Mouse (Mus musculus) lung, adult 2 months (tissue): ENCODE results near the gene Camk1d. TPM values are rescaled to one million over a fixed set of nuclear protein-coding genes. Genes with fewer than 3 reads are reported as not detected.
A peak's percentile ranks its signal among the peaks of the same experiment; 100 is the strongest.

Experiments
- DNase-seq: peaks from one replicate; pipeline ENCODE4 v3.0.0; 2022
- H3K4me1 ChIP-seq: fragments of 200-500 bp; 2 replicates; pipeline ENCODE4 v1.6.1; 2011; ENCODE audit warnings: low read length; ENCODE audit not compliant: control insufficient read depth, insufficient read depth
- H3K4me3 ChIP-seq: fragments of 200-500 bp; replicated peaks from 2 replicates; pipeline ENCODE3; 2011; ENCODE audit warnings: low read depth, mild to moderate bottlenecking, control low read depth, low read length; ENCODE audit errors: extremely low read depth
- CTCF ChIP-seq: fragments of 200-500 bp; IDR thresholded peaks from 2 replicates; pipeline ENCODE4 v1.5.1; 2011; ENCODE audit warnings: mild to moderate bottlenecking, low read length, control low read depth; ENCODE audit not compliant: insufficient read depth
- POLR2A ChIP-seq: fragments of 200-500 bp; IDR thresholded peaks from 2 replicates; pipeline ENCODE4 v1.6.1; 2011; ENCODE audit warnings: low read depth, mild to moderate bottlenecking, control low read depth, low read length, borderline replicate concordance; ENCODE audit errors: extremely low read depth
- WGBS: fragments of 180-500 bp; shearing (Covaris S2); methylation state at CpG from one replicate; pipeline ENCODE4 v1.1.7; 2018; 5-methylcytosine and 5-hydroxymethylcytosine counted together
- polyA plus RNA-seq: library from polyadenylated mRNA; depleted of rRNA; stranded (reverse); fragments of >200 nt; gene quantifications from 2 replicates; pipeline ENCODE4 v1.2.3, GENCODE M21; 2012

Camk1d gene
- polyA plus RNA-seq, 1 experiment: 3.8 TPM

- TF ChIP-seq CTCF (peak; percentile 33; the same call in 1 of the 2 replicates), POLR2A (no peak)
- 58% methylated on average over 3 of the region's 3 CpGs for WGBS
- H3K4me1 ChIP-seq: no peaks in the 10 kb centered on the region
- no peak for DNase-seq
- H3K4me3 ChIP-seq: no peak overlapping the region
Observed at GRCm38 (mm10) chr2:5403850-5404249, 310.5 kb downstream of the Camk1d start.

- no peak for DNase-seq
- TF ChIP-seq POLR2A (no peak), CTCF (no peak)
- H3K4me1 ChIP-seq: no peaks in the 10 kb centered on the region
- no peak overlapping the region for H3K4me3 ChIP-seq
- WGBS: 87% methylated on average over 12 of the region's 12 CpGs
Observed at GRCm38 (mm10) chr2:5402036-5402435, 312.3 kb downstream of the Camk1d start.

DNA sequence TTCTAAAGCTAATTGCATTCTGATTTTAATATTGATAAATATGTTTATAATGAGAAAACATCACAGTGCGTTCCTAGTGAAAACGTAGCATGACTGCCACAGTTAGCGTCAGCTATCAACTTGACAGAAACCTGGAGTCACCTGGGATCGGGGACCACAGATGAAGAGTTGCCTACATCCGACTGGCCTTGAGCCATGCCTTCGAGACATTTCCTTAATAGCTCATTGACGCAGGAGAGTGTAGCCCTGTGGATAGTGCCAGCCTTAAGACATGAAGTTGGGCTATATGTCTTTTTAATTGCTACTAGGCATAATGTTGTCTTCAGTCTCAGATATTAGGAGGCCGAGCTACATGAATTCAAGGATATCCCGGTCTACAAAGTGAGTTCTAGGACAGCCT is 315.8 kb downstream of the Camk1d start:
- WGBS: 88% methylated on average over 9 of the region's 9 CpGs
- TF ChIP-seq POLR2A: no peak
- no peak for TF ChIP-seq CTCF
- Histone ChIP-seq H3K4me3 (no peak overlapping the region), H3K4me1 (no peaks in the 10 kb centered on the region)
- DNase-seq: no peak

- Histone ChIP-seq H3K4me3 (no peak overlapping the region), H3K4me1 (no peaks in the 10 kb centered on the region)
- no peak for TF ChIP-seq POLR2A
- no peak for TF ChIP-seq CTCF
- DNase-seq: no peak
- WGBS: 79% methylated on average over 6 of the region's 6 CpGs
Observed at GRCm38 (mm10) chr2:5398043-5398442, 316.3 kb downstream of the Camk1d start.

DNA sequence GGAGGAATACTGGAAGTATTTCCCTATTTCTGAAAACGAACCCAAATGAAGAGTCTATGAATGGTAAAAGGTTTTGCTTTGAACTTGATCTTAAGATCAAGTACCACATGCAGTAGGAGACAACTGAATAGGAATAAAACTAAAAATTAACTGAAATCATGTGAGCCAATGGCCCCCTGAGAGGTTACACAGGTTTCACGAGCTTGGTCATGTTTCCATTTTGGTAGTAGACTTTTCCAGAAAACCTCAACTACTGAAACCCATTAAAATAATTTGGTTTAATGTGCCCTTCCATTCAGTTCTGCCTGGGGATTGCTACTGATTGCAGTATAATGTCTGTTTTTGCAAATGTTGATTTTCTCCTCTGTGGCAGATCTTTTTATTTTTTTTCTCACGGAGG is 316.8 kb downstream of the Camk1d start:
- Histone ChIP-seq H3K4me3 (no peak overlapping the region), H3K4me1 (no peaks in the 10 kb centered on the region)
- WGBS: 65% methylated on average over 3 of the region's 3 CpGs
- TF ChIP-seq CTCF: no peak
- TF ChIP-seq POLR2A: no peak
- no peak for DNase-seq

DNA sequence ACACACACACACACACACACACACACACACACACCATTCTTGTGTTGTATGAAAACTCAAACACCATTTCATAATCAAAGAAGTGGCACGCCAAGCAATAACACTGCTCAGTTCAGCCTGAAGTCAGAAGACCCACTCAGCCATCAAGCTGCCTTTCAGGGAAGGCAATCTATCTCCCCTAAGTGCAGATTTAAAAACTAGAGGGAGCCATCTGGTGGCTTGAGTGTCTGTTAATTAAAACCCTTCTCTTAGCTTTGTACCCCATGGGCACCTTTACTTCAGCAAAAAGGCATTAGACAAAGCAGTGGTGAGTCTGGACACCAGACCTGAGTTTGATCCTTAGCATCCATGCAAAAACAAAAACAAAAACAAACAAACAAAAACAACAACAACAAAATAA is 317.9 kb downstream of the Camk1d start:
- H3K4me3 ChIP-seq: no peak overlapping the region
- no peaks in the 10 kb centered on the region; the same call in 1 of the 2 replicates for H3K4me1 ChIP-seq
- no peak for TF ChIP-seq CTCF
- TF ChIP-seq POLR2A: no peak
- 71% methylated on average over 1 of the region's 1 CpGs for WGBS
- no peak for DNase-seq

DNA sequence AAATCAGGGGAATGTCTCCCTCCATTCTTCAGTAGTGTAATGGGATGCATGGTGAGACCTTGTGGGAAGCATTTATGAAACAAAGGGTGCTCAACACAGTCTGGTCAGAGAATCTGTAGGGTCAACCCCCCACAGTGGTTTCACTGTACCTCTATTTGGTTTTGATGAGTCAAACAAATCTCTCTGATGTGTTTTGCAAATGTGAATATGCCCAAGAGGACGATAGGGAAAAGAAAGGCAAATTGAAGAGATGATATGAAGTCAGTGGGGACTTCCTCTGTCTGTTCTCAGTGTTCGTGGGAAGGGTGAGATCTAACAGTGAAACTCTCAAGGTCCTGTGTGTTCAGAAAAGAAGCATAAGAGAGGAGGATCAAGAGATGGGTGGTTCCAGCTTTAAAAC is 318.4 kb downstream of the Camk1d start:
- H3K4me3 ChIP-seq: no peak overlapping the region
- 47% methylated on average over 2 of the region's 2 CpGs for WGBS
- DNase-seq: no peak
- TF ChIP-seq POLR2A (no peak), CTCF (no peak)
- H3K4me1 ChIP-seq: no peaks in the 10 kb centered on the region; the same call in 1 of the 2 replicates

DNA sequence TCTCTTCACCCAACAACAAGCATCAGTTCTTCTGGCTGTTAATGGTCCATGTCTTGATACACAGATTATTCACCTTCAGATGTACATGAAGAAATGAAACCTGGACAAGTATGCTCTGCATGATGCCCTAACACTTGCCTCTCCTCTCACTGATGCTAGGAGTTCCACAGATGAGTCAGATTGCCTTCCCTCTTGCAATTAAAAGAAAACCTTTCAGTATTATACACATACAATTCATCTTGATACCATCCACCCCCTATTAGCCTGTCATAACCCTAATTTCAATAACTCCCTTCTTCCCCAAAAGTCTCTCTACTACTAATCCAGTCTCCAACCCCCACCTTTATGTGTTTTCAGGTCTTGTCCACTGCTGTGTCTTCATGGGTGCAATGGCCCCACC is 321.4 kb downstream of the Camk1d start:
- no peak for DNase-seq
- TF ChIP-seq CTCF (no peak), POLR2A (no peak)
- H3K4me3 ChIP-seq: no peak overlapping the region
- no peaks in the 10 kb centered on the region; the same call in 1 of the 2 replicates for H3K4me1 ChIP-seq

DNA sequence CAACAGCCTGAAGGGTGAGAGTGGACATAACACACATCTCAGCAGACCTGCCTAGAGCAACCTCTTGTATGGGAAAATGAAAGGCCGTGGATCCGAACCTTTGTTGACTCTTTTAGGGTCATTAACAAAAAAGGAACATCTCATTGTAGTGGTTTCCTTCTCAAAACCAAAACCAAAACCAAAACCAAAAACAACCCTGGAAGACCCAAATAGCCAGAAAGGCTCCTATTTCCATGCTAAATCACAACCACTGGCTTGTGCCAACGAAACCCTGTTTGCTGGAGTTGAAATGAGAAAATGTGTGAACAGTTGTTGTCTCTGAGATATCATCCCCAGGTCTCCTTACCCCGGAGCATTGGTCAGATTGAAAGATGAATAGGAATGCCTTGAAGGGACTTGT is 321.8 kb downstream of the Camk1d start:
- DNase-seq: no peak
- 67% methylated on average over 4 of the region's 4 CpGs for WGBS
- TF ChIP-seq POLR2A (no peak), CTCF (no peak)
- no peak overlapping the region for H3K4me3 ChIP-seq
- H3K4me1 ChIP-seq: no peaks in the 10 kb centered on the region; the same call in 1 of the 2 replicates

DNA sequence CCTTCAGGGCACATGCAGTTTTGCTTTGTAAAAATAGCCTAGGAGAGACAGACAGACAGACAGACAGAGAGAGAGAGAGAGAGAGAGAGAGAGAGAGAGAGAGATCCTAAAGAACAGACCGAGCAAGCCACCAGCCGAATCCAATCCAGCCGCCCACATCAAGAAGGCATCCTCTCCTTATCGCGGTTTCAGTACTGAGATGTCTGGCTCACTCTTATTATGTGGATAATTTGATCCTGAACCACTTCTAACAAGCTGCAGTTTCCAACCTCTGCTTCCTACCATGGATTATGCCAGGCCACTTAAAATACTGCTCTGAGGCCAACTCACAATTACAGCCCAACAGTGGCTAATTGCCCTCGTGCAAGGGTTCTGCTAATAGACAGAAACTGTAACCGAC is 325.9 kb downstream of the Camk1d start:
- DNase-seq: no peak

More for the DNA sequence above, 325.9 kb downstream of the Camk1d start:
- WGBS: 88% methylated on average over 7 of the region's 7 CpGs
- no peaks in the 10 kb centered on the region; the same call in 1 of the 2 replicates for H3K4me1 ChIP-seq
- TF ChIP-seq CTCF (no peak), POLR2A (no peak)
- H3K4me3 ChIP-seq: no peak overlapping the region
